Mouse (Mus musculus) c-Kit-positive CD71-positive TER-119-negative erythroid progenitor cells, embryonic 14.5 days (primary cell): Measurements from ENCODE around the gene Gtf2i.

Experiments used
- DNase-seq: peaks from one replicate; pipeline ENCODE4 v3.0.0-alpha.2; 2013; ENCODE audit warnings: low read depth

The Gtf2i gene

GRCm38 (mm10) chr5:134275556-134275955 is 39.0 kb downstream of the Gtf2i start:
- DNase-seq = no peak

DNA sequence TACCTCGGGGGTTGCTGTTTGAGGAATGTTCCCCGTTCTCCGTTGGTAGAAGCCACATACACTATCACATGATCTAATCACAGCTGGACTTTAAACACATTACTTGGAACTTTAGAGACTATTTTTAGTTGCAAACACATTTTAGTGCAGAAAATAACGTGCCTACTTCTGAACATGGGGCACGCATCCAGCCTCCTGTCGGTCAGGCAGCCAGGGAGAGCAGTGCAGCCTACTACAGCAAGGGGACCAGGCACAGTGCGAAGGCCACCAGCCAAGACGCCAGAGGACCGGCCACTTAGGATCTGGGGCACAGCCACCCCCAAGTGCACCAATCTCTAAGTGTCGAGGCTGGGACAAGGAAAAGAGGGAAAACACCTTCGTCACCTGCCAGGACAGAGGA is 39.5 kb downstream of the Gtf2i start:
- DNase-seq = no peak

DNA sequence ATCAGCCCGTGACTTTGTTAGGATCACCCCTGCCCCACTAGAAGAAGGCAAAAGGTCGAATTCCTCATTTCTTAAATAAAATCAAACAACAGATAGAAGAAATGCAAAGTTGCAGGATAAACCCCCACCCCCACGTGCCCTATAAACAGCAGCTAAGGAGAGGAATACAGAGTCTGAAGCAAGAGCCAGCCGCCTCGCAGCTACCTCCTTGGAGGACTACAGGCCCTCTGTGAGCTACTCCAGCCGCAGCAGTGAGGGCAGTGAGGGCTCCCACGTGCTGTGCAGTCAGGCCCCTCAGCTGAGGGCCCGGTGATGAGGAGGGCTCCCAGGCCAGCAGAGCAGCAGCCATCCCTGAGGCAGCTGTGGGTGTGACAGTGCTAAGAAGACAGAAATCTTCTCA is 40.8 kb downstream of the Gtf2i start:
- no peak for DNase-seq

DNA sequence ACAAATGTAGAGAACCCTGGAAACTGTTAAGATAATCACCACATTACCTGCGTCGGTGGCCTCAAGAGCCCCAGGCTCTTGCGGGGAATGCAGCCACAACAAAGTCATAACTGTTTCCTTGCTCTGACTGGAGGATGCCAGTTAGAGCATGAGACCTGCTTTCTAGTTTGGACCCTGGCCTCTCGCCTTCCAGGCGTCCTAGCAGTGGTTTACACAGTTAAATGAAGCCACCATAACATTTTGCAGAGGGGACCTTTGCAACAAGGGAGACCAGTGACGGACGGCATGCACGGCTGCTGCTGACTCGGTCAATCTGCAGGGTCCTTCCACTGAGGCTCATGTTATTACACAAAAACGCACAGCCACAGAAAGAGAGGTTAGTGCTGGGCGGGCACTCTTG is 41.8 kb downstream of the Gtf2i start:
- DNase-seq = no peak

- no peak for DNase-seq
Observed at GRCm38 (mm10) chr5:134271421-134271820, 43.1 kb downstream of the Gtf2i start.

- DNase-seq = no peak
Observed at GRCm38 (mm10) chr5:134270566-134270965, 44.0 kb downstream of the Gtf2i start.

GRCm38 (mm10) chr5:134269751-134270150 is 44.8 kb downstream of the Gtf2i start:
- DNase-seq = no peak

- no peak for DNase-seq
Observed at GRCm38 (mm10) chr5:134268751-134269150, 45.8 kb downstream of the Gtf2i start.

- DNase-seq = no peak
Observed at GRCm38 (mm10) chr5:134266404-134266803, 48.2 kb downstream of the Gtf2i start.

- no peak for DNase-seq
Observed at GRCm38 (mm10) chr5:134265890-134266289, 48.7 kb downstream of the Gtf2i start.

- no peak for DNase-seq
Observed at GRCm38 (mm10) chr5:134260001-134260636, 54.4 kb downstream of the Gtf2i start.

DNA sequence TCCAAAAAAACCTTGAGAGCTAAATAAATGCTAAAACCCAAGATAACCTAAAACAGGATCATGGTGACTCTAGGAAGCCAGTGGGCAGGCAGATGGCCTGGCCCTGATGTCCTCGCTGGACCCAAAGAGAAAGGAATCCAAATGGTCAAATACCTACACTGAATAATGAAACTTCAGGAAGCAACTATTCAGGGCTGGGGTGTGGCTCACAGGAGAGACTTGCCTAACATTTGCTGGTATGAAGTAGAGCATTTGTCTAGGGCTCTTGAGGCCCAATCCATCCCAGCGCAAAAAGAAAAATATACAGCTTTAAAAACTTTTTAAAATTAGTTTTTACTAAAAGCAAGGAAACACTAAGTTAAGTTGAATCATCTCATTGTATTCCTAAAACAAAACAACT is 55.6 kb downstream of the Gtf2i start:
- DNase-seq = no peak

- DNase-seq = no peak
Observed at GRCm38 (mm10) chr5:134258395-134258794, 56.2 kb downstream of the Gtf2i start.

DNA sequence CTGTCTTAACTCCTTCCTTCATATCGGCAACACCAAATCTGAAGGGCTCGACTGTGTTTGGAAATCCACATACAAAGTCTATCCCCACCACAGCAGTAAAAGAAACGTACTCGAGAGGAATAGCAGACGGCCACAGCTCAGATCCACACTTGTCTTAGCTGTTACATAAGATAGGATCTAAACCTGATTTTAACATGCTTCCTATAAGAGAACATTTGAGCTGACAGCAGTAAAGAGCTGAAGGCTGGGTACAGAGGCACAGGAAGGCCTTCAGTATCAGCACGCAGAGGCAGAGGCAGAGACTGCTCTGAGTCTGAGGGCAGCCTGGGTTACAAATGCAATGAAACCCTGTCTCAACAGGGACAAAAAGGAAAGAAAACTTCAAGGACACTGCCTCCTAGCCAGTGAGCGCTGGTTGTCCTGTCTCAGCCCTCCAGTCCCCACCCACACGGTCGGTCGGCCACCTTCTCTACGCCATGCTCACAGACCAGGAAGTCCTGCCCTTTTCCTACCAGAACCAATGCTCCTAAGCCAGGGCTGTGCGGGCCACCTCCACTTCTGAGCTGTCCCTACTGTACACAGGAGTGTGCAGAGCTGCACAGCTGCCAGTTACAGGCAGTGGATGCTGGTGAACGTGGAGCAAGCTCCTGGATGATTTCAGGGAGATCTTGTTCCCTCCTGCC is 57.1 kb downstream of the Gtf2i start:
- no peak for DNase-seq

DNA sequence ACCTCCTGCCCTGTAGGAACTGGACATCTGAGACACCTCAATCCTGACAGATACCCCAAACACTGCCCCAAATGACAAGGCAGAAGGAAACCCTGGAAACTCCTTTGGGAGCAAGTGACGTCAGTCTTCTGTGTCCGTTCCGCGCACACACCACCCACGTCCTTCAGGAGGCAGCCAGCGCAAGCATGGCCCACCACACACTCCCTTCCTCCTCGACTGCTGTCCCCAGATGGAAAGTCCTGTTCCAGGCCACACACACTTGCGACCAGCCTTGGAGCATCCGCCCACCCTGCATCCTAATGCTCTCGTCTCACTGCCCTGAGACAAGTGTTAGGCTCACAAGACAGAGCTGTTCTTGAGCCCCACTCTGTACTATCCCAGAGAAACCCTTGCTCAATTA is 59.3 kb downstream of the Gtf2i start:
- no peak for DNase-seq

- DNase-seq = no peak
Observed at GRCm38 (mm10) chr5:134253806-134254205, 60.8 kb downstream of the Gtf2i start.

GRCm38 (mm10) chr5:134251083-134251482 is 63.5 kb downstream of the Gtf2i start:
- no peak for DNase-seq

- DNase-seq = no peak
Observed at GRCm38 (mm10) chr5:134250601-134251000, 64.0 kb downstream of the Gtf2i start.

- DNase-seq = no peak
Observed at GRCm38 (mm10) chr5:134249245-134249649, 65.3 kb downstream of the Gtf2i start.

- no peak for DNase-seq
Observed at GRCm38 (mm10) chr5:134248608-134249244, 65.8 kb downstream of the Gtf2i start.

DNA sequence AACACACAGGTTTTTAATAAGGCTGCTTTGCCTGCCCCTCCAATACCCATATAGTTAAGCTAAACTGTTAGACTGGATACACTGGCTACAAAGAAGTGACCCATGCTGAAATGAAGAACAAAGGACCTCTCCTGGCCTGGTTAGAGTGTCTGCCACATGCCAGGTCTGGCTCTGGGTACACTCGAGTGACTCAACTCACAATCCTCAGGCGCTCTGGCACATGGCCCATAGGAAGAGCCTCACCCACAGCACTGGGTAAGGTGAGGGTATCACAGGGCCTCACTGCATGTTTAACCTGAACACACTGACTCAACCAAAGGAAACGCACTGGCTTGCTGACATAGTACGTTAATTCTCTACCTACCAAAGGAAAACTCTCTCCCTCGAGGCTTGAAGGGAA is 68.4 kb downstream of the Gtf2i start:
- DNase-seq = no peak

DNA sequence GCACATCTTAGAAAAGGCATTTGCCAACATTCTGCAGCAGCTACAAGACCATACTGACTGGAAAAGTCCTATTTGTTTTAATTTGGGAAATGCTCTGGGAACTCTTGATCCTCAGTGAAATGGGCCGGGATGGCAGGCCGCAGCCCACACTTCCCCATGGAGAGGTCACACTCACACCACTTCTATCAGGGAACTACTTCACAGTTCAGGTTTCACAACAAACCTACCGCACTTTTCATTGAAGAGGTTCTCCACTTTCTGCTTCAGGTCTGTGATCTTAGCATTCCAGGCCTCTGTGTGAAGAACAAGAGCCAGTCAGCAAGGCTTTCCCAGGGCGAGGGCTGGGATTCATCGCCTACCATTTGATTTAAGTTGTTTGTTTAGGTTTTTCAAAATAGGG is 69.7 kb downstream of the Gtf2i start:
- DNase-seq = no peak

DNA sequence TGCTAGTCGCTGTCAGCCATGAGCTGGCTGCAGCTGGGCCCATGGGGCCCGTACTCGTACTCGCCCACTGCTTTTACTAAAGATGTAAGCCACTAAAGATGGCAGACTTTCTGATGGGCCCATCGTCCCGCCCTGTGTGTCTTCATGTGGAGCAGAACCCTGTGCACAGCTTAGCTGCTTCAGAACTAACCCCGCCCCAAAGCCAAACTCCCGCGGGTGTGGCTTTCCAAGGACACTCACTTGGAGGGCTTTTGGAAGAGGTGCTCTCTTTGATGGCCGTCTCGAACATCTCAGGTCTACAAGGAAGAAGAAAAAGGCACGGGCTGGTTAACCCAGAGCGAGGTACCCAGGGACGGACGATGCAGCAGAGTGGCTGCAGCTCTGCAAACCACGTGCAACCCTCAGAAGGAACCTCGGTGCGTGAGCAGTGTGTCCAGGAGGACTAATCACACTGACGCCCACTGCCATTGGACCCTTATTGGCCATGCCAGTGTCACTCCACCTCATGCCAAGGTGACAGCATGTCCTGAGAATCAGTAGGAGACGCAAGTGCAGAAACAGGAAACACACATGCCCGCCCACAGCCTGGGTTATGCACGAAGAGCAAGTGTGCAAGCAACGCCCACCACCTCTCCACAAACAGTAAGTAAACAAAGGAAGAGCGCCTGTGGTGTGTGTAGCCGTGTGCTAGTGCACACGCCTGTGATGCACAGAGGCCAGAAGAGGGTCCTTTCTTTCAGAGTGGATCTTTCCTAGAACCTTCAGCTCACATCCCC is 70.7 kb downstream of the Gtf2i start:
- no peak for DNase-seq
